Mouse (Mus musculus) limb, embryonic 11.5 days (tissue): ENCODE results near the gene Pkd2. TPM values are rescaled to one million over a fixed set of nuclear protein-coding genes. Genes with fewer than 3 reads are reported as not detected.
A peak's percentile ranks its signal among the peaks of the same experiment; 100 is the strongest.

Experiments used
- ATAC-seq: fragments of 200-750 bp; cut with Nextera tagmentation; 2 replicates; pipeline ENCODE4 v1.8.0; 2017; ENCODE audit warnings: low read depth; ENCODE audit not compliant: insufficient number of reproducible peaks, low FRiP score, low TSS enrichment
- DNase-seq: peaks from one replicate; pipeline ENCODE4 v3.0.0-alpha.2; 2015; ENCODE audit warnings: low spot score
- H3K27ac ChIP-seq: fragments of 300-500 bp; sonication (generic); replicated peaks from 2 replicates; pipeline ENCODE4 v1.5.1; 2014; ENCODE audit warnings: low read depth, mild to moderate bottlenecking, low read length
- H3K27me3 ChIP-seq: fragments of 300-500 bp; sonication (generic); 2 replicates; pipeline ENCODE4 v1.6.1; 2014; ENCODE audit warnings: mild to moderate bottlenecking, low read length, mixed read lengths; ENCODE audit not compliant: control insufficient read depth, insufficient read depth
- H3K36me3 ChIP-seq: fragments of 300-500 bp; sonication (generic); 2 replicates; pipeline ENCODE4 v1.6.1; 2014; ENCODE audit warnings: mild to moderate bottlenecking, low read length, moderate library complexity, mixed read lengths; ENCODE audit not compliant: control insufficient read depth, insufficient read depth
- H3K4me1 ChIP-seq: fragments of 300-500 bp; sonication (generic); 2 replicates; pipeline ENCODE4 v1.6.1; 2014; ENCODE audit warnings: low read length, mixed read lengths; ENCODE audit not compliant: control insufficient read depth, insufficient read depth
- H3K4me2 ChIP-seq: fragments of 300-500 bp; sonication (generic); 2 replicates; pipeline ENCODE4 v1.6.1; 2014; ENCODE audit warnings: low read depth, mild to moderate bottlenecking, moderate library complexity; ENCODE audit not compliant: severe bottlenecking
- H3K4me3 ChIP-seq: fragments of 300-500 bp; sonication (generic); 2 replicates; pipeline ENCODE4 v1.5.1; 2014; ENCODE audit warnings: low read depth, low read length
- H3K9ac ChIP-seq: fragments of 300-500 bp; sonication (generic); 2 replicates; pipeline ENCODE4 v1.6.1; 2014; ENCODE audit warnings: mild to moderate bottlenecking, low read length
- H3K9me3 ChIP-seq: fragments of 300-500 bp; sonication (generic); 2 replicates; pipeline ENCODE4 v1.6.1; 2016; ENCODE audit warnings: low read length; ENCODE audit not compliant: control insufficient read depth
- WGBS: fragments of 180-500 bp; shearing (Covaris S2); extraction: QIAGEN DNeasy Blood & Tissue Kit; methylation state at CpG from one replicate; pipeline ENCODE4 v1.1.7; 2014; 5-methylcytosine and 5-hydroxymethylcytosine counted together
- polyA plus RNA-seq: library from polyadenylated mRNA; unstranded; fragments of >200 nt; fragmentation: Nextera tagmentation; extraction: Ambion mirVana; gene quantifications from 2 replicates; pipeline ENCODE4 v1.2.1, GENCODE M21; 2014

Gene Pkd2
- polyA plus RNA-seq, 1 experiment from 2014 or later: 21.1 TPM

DNA sequence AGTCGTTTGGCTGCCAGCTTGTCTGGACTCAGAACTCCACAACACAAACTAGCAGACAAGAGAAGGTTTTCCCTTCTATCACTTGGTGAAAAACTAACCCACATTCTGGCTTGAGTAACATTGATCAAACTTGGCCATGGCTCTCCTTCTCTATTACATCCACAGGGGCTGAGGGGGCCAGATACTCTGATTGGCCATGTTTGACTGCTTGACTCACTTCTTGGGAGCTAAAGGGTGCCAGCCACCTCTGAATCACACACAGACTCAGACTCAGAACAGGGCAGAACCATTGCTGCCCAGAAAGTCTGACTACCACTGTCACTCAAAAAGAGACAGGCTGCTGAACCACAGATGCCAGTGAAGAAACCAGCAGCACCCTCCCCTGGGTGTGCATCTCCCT lies 6.2 kb upstream of the Pkd2 start:
- ATAC-seq (no peak), DNase-seq (no peak)
- Histone ChIP-seq H3K27me3 (no peaks in the 10 kb centered on the region), H3K9me3 (peaks cover 7% of the 10 kb centered on the region; the same call in 1 of the 2 replicates), H3K4me2 (no peak overlapping the region), H3K9ac (no peak overlapping the region), H3K36me3 (no peaks in the 10 kb centered on the region; the same call in 1 of the 2 replicates), H3K4me3 (no peak overlapping the region), H3K27ac (no peak overlapping the region), H3K4me1 (0 out of 2 replicates have a peak, but pooled peaks cover 2% of the 10 kb centered on the region)
- 86% methylated on average over 1 of the region's 1 CpGs for WGBS

DNA sequence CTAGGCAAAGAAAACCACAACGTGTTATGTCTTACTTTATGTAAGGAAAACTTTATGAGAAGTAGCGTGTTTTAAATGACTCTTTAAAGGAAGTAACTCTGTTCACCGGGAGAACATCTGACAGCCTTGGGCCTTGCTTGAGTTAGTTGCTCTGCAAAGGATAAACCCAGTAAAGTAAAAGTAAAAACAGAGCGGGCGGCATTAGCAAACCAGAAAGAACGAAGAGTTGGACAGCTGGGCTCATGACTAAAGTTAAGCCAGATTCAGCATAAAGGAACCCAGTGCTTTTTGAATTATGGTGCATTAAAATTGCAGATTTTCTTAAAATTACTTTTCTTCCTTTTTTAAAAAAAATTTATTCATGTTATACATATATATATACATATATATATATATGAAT lies 4.7 kb upstream of the Pkd2 start:
- 84% methylated on average over 6 of the region's 6 CpGs for WGBS
- Histone ChIP-seq H3K4me3 (no peak overlapping the region), H3K9ac (no peak overlapping the region), H3K27ac (no peak overlapping the region), H3K4me2 (no peak overlapping the region), H3K36me3 (no peaks in the 10 kb centered on the region; the same call in 1 of the 2 replicates), H3K4me1 (0 out of 2 replicates have a peak, but pooled peaks cover 2% of the 10 kb centered on the region), H3K9me3 (peaks cover 7% of the 10 kb centered on the region; the same call in 1 of the 2 replicates), H3K27me3 (no peaks in the 10 kb centered on the region)
- ATAC-seq (no peak), DNase-seq (no peak)

DNA sequence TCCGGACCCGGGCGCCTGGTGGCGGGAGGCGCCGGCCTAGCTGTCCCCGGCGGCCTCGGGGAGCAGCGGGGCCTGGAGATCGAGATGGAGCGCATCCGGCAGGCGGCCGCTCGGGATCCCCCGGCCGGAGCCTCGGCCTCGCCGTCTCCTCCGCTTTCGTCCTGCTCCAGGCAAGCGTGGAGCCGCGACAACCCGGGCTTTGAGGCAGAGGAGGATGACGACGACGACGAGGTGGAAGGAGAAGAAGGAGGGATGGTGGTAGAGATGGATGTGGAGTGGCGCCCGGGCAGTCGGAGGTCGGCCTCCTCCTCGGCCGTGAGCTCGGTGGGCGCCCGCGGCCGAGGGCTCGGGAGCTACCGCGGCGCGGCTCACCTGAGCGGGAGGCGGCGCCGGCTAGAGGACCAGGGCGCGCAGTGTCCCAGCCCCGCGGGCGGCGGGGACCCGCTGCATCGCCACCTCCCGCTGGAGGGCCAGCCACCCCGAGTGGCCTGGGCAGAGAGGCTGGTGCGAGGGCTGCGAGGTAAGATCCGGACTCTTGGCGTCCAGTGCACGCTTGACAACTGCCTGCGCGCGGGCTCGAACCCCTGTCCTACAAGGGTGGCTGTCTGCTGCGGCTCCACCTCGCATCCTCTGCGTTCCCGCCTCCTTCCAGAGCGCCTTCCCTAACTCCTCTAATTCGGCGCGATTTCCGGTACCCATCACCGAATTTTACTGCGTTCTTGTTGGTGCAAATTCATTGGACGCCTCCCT lies 631 bp downstream of the Pkd2 start:
- H3K27me3 ChIP-seq: no peaks in the 10 kb centered on the region
- WGBS: under 1% methylated on average over 74 of the region's 82 CpGs

DNA sequence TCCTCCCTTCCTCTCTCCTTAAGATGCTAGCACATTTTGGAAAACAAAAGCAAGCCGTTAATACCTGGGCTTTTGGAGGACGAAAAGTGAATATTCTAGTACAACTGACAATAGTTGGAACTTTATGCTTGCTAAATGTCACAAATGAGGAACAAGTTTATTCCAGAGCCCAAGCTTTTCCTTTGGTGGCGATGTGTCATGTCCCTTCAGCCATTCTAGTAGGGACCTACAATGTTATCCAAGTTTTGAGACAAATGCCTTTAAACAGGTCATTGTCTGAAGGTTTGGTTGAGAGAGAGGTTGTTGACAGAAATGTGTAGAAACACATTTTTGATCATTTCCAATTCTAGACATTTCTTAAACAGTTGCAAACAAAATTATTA lies 1.2 kb downstream of the Pkd2 start:
- Histone ChIP-seq H3K4me1 (no peaks in the 10 kb centered on the region), H3K9me3 (peaks cover 7% of the 10 kb centered on the region; the same call in 1 of the 2 replicates), H3K4me3 (peak overlapping the region; percentile 66), H3K36me3 (no peaks in the 10 kb centered on the region; the same call in 1 of the 2 replicates), H3K27ac (peak overlapping the region; percentile 94), H3K4me2 (peak overlapping the region; percentile 74), H3K27me3 (no peaks in the 10 kb centered on the region), H3K9ac (peak overlapping the region; percentile 98)
- DNase-seq (no peak), ATAC-seq (no peak)
- WGBS: 44% methylated on average over 3 of the region's 3 CpGs

More for the DNA sequence above, 631 bp downstream of the Pkd2 start:
- H3K4me1 ChIP-seq: no peaks in the 10 kb centered on the region
- peak overlapping the region; percentile 66 for H3K4me3 ChIP-seq
- peak overlapping the region; percentile 74 for H3K4me2 ChIP-seq
- ATAC-seq (peak; percentile 73), DNase-seq (peak; percentile 78)
- H3K27ac ChIP-seq: peak overlapping the region; percentile 94
- peaks cover 7% of the 10 kb centered on the region; the same call in 1 of the 2 replicates for H3K9me3 ChIP-seq
- peak overlapping the region; percentile 98 for H3K9ac ChIP-seq
- no peaks in the 10 kb centered on the region; the same call in 1 of the 2 replicates for H3K36me3 ChIP-seq

DNA sequence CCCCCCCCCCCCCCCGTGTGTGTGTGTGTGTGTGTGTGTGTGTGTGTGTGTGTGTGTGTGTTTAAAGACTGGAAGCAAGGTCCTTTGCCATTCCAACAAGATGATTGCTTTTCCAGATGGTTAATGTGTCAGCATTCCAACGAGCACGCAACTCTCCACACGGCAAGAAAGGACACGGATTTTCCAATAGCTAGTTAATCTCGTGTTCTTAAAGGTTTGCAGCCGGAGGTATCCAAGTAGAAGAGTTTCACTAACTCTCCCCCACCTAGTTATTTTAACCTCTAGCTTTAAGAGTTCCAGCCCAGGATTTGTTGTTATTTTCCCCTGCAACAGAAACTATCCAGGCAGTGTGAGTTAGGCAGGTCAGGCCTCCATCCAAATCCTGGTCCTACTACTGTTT lies 1.6 kb downstream of the Pkd2 start:
- DNase-seq (no peak), ATAC-seq (no peak)
- Histone ChIP-seq H3K36me3 (peaks cover 3% of the 10 kb centered on the region), H3K4me1 (no peaks in the 10 kb centered on the region), H3K4me2 (peak overlapping the region; percentile 74), H3K27ac (0 out of 2 replicates have a peak overlapping the region, but pooled peaks have one; percentile 94), H3K9ac (no peak overlapping the region), H3K9me3 (peaks cover 7% of the 10 kb centered on the region; the same call in 1 of the 2 replicates), H3K27me3 (no peaks in the 10 kb centered on the region), H3K4me3 (peak overlapping the region; percentile 66)
- WGBS: 45% methylated on average over 6 of the region's 7 CpGs

DNA sequence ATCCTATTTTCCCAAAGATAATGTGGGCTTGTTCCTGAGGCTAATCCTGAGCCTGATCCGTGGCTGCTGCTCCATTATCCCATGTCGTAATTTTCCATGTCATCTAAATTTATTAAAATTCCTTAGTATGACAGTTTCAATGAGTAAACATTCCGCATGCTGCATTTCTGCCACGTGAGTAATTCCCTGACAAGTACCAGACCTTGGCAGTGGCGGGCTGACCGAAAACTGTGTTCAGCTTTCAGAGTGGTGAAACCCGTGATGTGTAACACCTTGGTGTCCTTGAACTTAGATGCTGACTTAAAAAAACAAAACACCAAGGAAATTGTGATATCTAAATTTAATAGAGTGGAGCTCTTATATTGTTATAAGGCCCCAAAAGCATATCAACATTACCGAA lies 6.0 kb downstream of the Pkd2 start:
- Histone ChIP-seq H3K9me3 (no peaks in the 10 kb centered on the region), H3K27ac (no peak overlapping the region), H3K36me3 (peaks cover 16% of the 10 kb centered on the region), H3K4me2 (no peak overlapping the region), H3K9ac (no peak overlapping the region), H3K4me3 (no peak overlapping the region), H3K4me1 (no peaks in the 10 kb centered on the region), H3K27me3 (no peaks in the 10 kb centered on the region)
- no peak for DNase-seq
- 86% methylated on average over 8 of the region's 8 CpGs for WGBS
- no peak for ATAC-seq

DNA sequence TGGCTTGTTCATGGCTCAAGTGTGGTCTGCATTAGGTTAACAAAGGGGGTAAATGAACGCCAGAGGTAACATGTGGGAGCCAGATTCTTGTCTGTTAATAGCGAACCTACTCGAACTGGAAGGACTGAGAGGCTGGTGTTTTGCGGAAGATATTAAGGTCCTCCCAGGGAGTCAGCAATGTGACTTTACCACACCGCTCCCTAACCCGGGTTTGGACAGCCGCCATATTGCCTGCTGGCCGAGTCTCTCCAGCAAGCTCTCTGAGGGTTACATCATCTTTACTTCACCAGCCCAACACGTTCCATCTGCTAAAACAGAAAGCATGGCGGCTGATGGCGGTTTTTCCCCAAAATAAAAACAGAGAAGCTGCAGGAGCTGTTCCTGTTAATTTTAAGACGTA lies 6.5 kb downstream of the Pkd2 start:
- WGBS: 84% methylated on average over 12 of the region's 12 CpGs
- no peak for ATAC-seq

DNA sequence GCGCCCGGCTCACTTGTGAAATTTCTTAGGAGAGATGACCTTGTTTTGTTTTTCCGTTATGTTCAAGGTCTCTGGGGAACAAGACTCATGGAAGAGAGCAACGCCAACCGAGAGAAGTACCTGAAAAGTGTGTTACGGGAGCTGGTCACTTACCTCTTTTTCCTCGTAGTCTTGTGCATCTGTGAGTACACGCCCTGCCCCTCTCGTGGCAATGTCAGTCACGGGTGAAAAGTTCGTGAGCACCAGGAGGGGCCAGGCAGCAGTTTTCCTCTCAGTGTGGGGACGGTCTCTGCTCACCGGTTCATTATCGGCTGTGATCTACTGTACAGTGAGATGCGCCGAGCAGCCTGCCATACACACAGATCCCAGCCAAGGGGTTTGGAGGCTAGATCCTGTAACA lies 7.6 kb downstream of the Pkd2 start:
- Histone ChIP-seq H3K36me3 (peaks cover 20% of the 10 kb centered on the region), H3K27me3 (no peaks in the 10 kb centered on the region), H3K4me2 (no peak overlapping the region), H3K4me3 (no peak overlapping the region), H3K9ac (no peak overlapping the region), H3K9me3 (no peaks in the 10 kb centered on the region), H3K27ac (no peak overlapping the region), H3K4me1 (no peaks in the 10 kb centered on the region)
- 95% methylated on average over 16 of the region's 16 CpGs for WGBS
- no peak for DNase-seq
- no peak for ATAC-seq

More for the DNA sequence above, 6.5 kb downstream of the Pkd2 start:
- no peak overlapping the region for H3K27ac ChIP-seq
- no peak overlapping the region for H3K9ac ChIP-seq
- peaks cover 16% of the 10 kb centered on the region for H3K36me3 ChIP-seq
- no peak overlapping the region for H3K4me2 ChIP-seq
- DNase-seq: no peak
- no peaks in the 10 kb centered on the region for H3K9me3 ChIP-seq
- no peaks in the 10 kb centered on the region for H3K4me1 ChIP-seq
- no peak overlapping the region for H3K4me3 ChIP-seq
- H3K27me3 ChIP-seq: no peaks in the 10 kb centered on the region
